Mouse (Mus musculus) kidney, embryonic 14.5 days (tissue): Measurements from ENCODE around the gene Sae1. TPM values are rescaled to one million over a fixed set of nuclear protein-coding genes. Genes with fewer than 3 reads are reported as not detected.

Source experiments
- ATAC-seq: fragments of 200-750 bp; cut with Nextera tagmentation; 2 replicates; pipeline ENCODE4 v1.8.0; 2017; ENCODE audit warnings: moderate number of reproducible peaks, mild to moderate bottlenecking, moderate TSS enrichment, moderate library complexity; ENCODE audit not compliant: low FRiP score, low TSS enrichment
- H3K27ac ChIP-seq: fragments of 300-500 bp; sonication (generic); 2 replicates; pipeline ENCODE4 v1.5.1; 2014; ENCODE audit warnings: low read depth, mild to moderate bottlenecking, low read length, moderate library complexity, mixed read lengths
- H3K27me3 ChIP-seq: fragments of 300-500 bp; sonication (generic); 2 replicates; pipeline ENCODE4 v1.6.1; 2014; ENCODE audit warnings: mild to moderate bottlenecking, low read length; ENCODE audit not compliant: control insufficient read depth, insufficient read depth
- H3K36me3 ChIP-seq: fragments of 300-500 bp; sonication (generic); 2 replicates; pipeline ENCODE4 v1.6.1; 2014; ENCODE audit warnings: low read length, mixed read lengths; ENCODE audit not compliant: control insufficient read depth, insufficient read depth
- H3K4me1 ChIP-seq: fragments of 300-500 bp; sonication (generic); 2 replicates; pipeline ENCODE4 v1.6.1; 2014; ENCODE audit warnings: low read length, mixed read lengths; ENCODE audit not compliant: control insufficient read depth, insufficient read depth
- H3K4me2 ChIP-seq: fragments of 300-500 bp; sonication (generic); replicated peaks from 2 replicates; pipeline ENCODE4 v1.6.1; 2014; ENCODE audit warnings: low read depth, mild to moderate bottlenecking, low read length
- H3K4me3 ChIP-seq: fragments of 300-500 bp; sonication (generic); 2 replicates; pipeline ENCODE4 v1.5.1; 2014; ENCODE audit warnings: mild to moderate bottlenecking, low read length
- H3K9ac ChIP-seq: fragments of 300-500 bp; sonication (generic); 2 replicates; pipeline ENCODE4 v1.6.1; 2014; ENCODE audit warnings: low read depth, mild to moderate bottlenecking, low read length, moderate library complexity
- H3K9me3 ChIP-seq: fragments of 300-500 bp; sonication (generic); 2 replicates; pipeline ENCODE4 v1.6.1; 2016; ENCODE audit warnings: low read length; ENCODE audit not compliant: control insufficient read depth
- WGBS: fragments of 180-500 bp; shearing (Covaris S2); extraction: QIAGEN DNeasy Blood & Tissue Kit; methylation state at CpG from one replicate; pipeline ENCODE4 v1.1.7; 2014; 5-methylcytosine and 5-hydroxymethylcytosine counted together
- polyA plus RNA-seq: library from polyadenylated mRNA; unstranded; fragments of >200 nt; fragmentation: Nextera tagmentation; extraction: Ambion mirVana; gene quantifications from 2 replicates; pipeline ENCODE4 v1.2.1, GENCODE M21; 2014

The Sae1 gene
- polyA plus RNA-seq, 1 experiment from 2014 or later: 323 TPM

- ATAC-seq: no peak
- H3K9me3 ChIP-seq: no peaks in the 10 kb centered on the region
- WGBS: 94% methylated on average over 2 of the region's 2 CpGs
- H3K9ac ChIP-seq: no peak overlapping the region
- H3K4me3 ChIP-seq: no peak overlapping the region
- no peaks in the 10 kb centered on the region for H3K27me3 ChIP-seq
- H3K4me1 ChIP-seq: no peaks in the 10 kb centered on the region
- no peak overlapping the region for H3K4me2 ChIP-seq
- peaks cover 77% of the 10 kb centered on the region for H3K36me3 ChIP-seq
- H3K27ac ChIP-seq: no peak overlapping the region
Measured at GRCm38 (mm10) chr7:16370596-16370995, 17.0 kb downstream of the Sae1 start.

DNA sequence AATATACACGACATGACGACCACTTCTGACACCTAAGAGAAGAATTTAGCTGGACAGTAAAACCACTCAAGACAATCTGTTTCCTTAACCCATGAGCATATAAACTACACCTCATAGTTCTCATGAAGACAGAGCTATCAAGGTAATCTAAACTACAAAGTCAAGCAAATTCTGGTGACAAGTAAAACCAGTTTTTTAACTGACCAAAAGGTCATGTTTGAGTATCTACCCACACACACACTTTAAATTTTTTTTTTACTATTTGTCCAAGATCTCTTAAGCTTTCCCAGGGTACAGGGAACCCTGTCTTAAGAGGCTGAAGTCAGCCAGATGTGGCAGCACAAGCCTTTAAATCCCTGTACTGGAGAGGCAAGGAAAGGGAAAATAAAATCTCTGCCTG is 18.8 kb downstream of the Sae1 start:
- peaks cover 84% of the 10 kb centered on the region for H3K36me3 ChIP-seq
- H3K9ac ChIP-seq: no peak overlapping the region
- H3K4me1 ChIP-seq: no peaks in the 10 kb centered on the region
- no peaks in the 10 kb centered on the region for H3K9me3 ChIP-seq
- H3K4me2 ChIP-seq: no peak overlapping the region
- H3K27ac ChIP-seq: no peak overlapping the region
- H3K27me3 ChIP-seq: no peaks in the 10 kb centered on the region
- 76% methylated on average over 2 of the region's 2 CpGs for WGBS
- no peak overlapping the region for H3K4me3 ChIP-seq
- ATAC-seq: no peak

- no peak overlapping the region for H3K27ac ChIP-seq
- H3K4me2 ChIP-seq: no peak overlapping the region
- no peak overlapping the region for H3K4me3 ChIP-seq
- peaks cover 90% of the 10 kb centered on the region for H3K36me3 ChIP-seq
- H3K4me1 ChIP-seq: no peaks in the 10 kb centered on the region
- no peak for ATAC-seq
- no peaks in the 10 kb centered on the region for H3K27me3 ChIP-seq
- H3K9me3 ChIP-seq: no peaks in the 10 kb centered on the region
- 71% methylated on average over 4 of the region's 4 CpGs for WGBS
- H3K9ac ChIP-seq: no peak overlapping the region
Measured at GRCm38 (mm10) chr7:16366669-16367068, 20.9 kb downstream of the Sae1 start.

DNA sequence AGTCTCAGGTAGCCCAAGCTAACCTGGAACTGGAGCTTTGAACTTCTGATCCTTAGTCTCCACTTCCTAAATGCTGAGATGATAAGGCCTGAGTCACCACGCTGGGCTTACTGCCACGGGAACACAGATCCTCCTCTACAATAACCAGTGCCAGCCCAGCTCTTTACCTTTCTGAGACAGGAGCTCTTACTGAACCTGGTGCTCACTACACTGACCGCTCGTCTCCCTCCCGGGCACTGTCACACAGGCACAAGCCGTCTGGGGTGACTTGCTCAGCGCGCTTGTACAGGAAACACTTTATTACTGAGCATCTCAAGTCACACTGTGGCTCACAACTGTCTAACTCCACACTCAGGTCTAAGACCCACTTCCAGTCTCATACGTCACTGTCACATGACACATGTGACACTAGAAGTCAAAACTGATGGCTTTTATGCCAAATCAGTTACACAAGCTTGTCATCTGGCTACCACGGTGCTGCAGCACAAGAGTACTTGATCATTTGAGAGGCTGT is 21.4 kb downstream of the Sae1 start:
- Histone ChIP-seq H3K4me2 (no peak overlapping the region), H3K27ac (no peak overlapping the region), H3K4me3 (no peak overlapping the region), H3K9ac (no peak overlapping the region), H3K4me1 (no peaks in the 10 kb centered on the region), H3K27me3 (no peaks in the 10 kb centered on the region), H3K9me3 (no peaks in the 10 kb centered on the region), H3K36me3 (peaks cover 92% of the 10 kb centered on the region)
- WGBS: 47% methylated on average over 10 of the region's 10 CpGs
- ATAC-seq: no peak

DNA sequence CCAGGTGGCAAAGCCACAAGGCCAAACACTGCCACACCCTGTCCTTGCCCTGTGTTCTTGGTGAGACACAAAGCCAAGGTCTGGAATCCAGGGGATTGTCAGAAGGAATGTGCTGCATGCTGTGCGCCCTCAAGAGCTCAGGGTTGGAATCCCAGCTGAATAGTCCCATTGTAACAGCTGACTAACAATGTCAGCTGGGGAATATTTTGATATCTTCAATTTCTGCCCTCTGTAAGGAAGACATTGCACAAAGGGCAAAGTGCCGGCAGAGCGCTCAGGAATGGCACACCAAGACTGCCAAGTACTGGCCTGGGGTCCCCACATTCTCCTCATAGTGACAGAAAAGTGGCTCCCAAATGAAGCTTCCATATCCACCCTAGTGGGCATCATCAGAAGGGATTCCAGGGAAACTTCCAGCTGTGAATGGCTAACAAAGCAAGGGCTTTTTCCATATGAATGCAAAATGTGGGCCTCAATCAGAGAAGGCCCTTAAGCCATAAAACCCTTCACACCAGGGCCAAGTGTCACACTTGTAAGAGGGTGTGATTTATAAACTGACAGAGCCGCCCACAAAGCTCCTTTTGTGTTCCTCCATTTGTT is 22.6 kb downstream of the Sae1 start:
- Histone ChIP-seq H3K9ac (no peak overlapping the region), H3K9me3 (no peaks in the 10 kb centered on the region), H3K36me3 (peaks cover 85% of the 10 kb centered on the region), H3K27me3 (no peaks in the 10 kb centered on the region), H3K4me3 (no peak overlapping the region), H3K27ac (no peak overlapping the region), H3K4me1 (no peaks in the 10 kb centered on the region), H3K4me2 (no peak overlapping the region)
- no peak for ATAC-seq
- WGBS: 36% methylated on average over 4 of the region's 4 CpGs

- Histone ChIP-seq H3K4me1 (no peaks in the 10 kb centered on the region), H3K27ac (no peak overlapping the region), H3K4me3 (no peak overlapping the region), H3K9ac (no peak overlapping the region), H3K36me3 (peaks cover 78% of the 10 kb centered on the region), H3K4me2 (no peak overlapping the region), H3K27me3 (no peaks in the 10 kb centered on the region), H3K9me3 (no peaks in the 10 kb centered on the region)
- no peak for ATAC-seq
- 73% methylated on average over 1 of the region's 1 CpGs for WGBS
Measured at GRCm38 (mm10) chr7:16364319-16364718, 23.3 kb downstream of the Sae1 start.

DNA sequence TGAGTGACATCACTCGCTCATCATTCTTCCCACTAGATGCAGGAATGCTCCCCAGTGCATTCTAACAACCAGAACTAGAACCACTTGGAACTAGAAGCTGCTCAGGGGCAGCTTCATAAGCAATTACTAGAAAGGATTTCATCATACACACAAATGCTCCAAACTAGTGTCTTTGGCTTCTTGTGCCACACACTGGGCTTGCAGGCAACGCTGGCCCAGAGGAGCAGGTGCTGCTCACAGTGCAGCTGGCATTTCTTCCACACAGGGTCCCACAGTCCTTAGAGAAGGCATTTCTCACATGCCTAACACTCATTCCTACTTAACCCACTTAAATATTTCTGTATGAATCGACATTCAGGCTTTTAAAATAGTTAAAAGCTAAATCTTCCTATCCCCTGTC is 30.0 kb downstream of the Sae1 start:
- ATAC-seq: no peak
- WGBS: 94% methylated on average over 3 of the region's 3 CpGs
- H3K9me3 ChIP-seq: no peaks in the 10 kb centered on the region
- H3K9ac ChIP-seq: no peak overlapping the region
- H3K4me1 ChIP-seq: no peaks in the 10 kb centered on the region
- H3K36me3 ChIP-seq: peaks cover 65% of the 10 kb centered on the region
- H3K4me3 ChIP-seq: no peak overlapping the region
- no peaks in the 10 kb centered on the region for H3K27me3 ChIP-seq
- H3K27ac ChIP-seq: no peak overlapping the region
- no peak overlapping the region for H3K4me2 ChIP-seq

DNA sequence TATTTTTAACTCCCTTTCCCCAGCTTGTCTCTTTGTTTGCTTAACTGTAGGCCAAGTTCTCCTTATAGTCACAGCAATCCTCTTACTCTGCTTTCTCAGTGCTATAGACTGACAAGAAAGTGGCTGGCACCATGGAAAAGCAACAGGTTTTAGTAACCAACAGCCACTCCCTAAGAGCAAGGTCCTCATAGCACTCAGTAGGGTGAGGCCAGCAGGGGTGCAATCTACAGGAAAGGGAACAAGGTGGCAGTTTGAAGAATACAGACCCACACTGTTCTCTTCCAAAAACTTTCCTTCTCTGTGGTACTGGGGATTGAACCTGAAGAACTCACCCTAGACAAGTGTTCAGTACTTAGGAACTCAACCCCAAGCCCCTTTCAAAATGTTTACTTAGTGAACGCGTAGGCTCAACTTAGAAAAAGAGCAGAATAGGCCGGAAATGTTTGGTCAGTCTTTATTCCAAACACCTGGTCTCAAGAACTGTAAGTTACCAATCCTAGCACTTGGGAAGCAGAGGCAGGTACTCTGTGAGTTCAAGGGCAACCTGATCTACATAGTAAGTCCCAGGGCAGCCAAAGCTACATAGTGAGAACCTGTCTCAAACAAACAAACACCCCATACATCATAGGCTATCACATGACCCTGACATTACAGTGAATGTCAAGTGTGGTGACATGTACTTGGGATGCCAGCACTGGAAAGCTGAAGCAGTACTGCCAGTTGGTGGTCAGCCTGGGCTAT is 31.6 kb downstream of the Sae1 start:
- no peak overlapping the region for H3K4me3 ChIP-seq
- H3K4me1 ChIP-seq: no peaks in the 10 kb centered on the region
- H3K27ac ChIP-seq: no peak overlapping the region
- peaks cover 65% of the 10 kb centered on the region for H3K36me3 ChIP-seq
- H3K27me3 ChIP-seq: no peaks in the 10 kb centered on the region
- no peaks in the 10 kb centered on the region for H3K9me3 ChIP-seq
- no peak overlapping the region for H3K9ac ChIP-seq
- ATAC-seq: no peak
- H3K4me2 ChIP-seq: no peak overlapping the region
- 96% methylated on average over 3 of the region's 3 CpGs for WGBS

- H3K4me3 ChIP-seq: no peak overlapping the region
- ATAC-seq: no peak
- H3K9me3 ChIP-seq: no peaks in the 10 kb centered on the region
- no peak overlapping the region for H3K9ac ChIP-seq
- no peak overlapping the region for H3K27ac ChIP-seq
- H3K36me3 ChIP-seq: peaks cover 49% of the 10 kb centered on the region
- no peaks in the 10 kb centered on the region for H3K27me3 ChIP-seq
- 54% methylated on average over 5 of the region's 5 CpGs for WGBS
- no peaks in the 10 kb centered on the region for H3K4me1 ChIP-seq
- H3K4me2 ChIP-seq: no peak overlapping the region
Measured at GRCm38 (mm10) chr7:16349999-16350398, 37.6 kb downstream of the Sae1 start.
